Mouse (Mus musculus): ENCODE data around the gene Ndc80. TPM values are rescaled to one million over a fixed set of nuclear protein-coding genes. Genes with fewer than 3 reads are reported as not detected.
"Not testable (repeated sequence)": the region's sequence is repeated elsewhere in the genome, so short reads cannot be mapped to it uniquely, and the experiment has no call there.

Ndc80 gene
- total RNA-seq (2015; ENCODE audit: low replicate concordance) (208 and 220 TPM in 2 replicates), total RNA-seq (2017; ENCODE audit: low replicate concordance) (322 and 338 TPM in 2 replicates)

DNA sequence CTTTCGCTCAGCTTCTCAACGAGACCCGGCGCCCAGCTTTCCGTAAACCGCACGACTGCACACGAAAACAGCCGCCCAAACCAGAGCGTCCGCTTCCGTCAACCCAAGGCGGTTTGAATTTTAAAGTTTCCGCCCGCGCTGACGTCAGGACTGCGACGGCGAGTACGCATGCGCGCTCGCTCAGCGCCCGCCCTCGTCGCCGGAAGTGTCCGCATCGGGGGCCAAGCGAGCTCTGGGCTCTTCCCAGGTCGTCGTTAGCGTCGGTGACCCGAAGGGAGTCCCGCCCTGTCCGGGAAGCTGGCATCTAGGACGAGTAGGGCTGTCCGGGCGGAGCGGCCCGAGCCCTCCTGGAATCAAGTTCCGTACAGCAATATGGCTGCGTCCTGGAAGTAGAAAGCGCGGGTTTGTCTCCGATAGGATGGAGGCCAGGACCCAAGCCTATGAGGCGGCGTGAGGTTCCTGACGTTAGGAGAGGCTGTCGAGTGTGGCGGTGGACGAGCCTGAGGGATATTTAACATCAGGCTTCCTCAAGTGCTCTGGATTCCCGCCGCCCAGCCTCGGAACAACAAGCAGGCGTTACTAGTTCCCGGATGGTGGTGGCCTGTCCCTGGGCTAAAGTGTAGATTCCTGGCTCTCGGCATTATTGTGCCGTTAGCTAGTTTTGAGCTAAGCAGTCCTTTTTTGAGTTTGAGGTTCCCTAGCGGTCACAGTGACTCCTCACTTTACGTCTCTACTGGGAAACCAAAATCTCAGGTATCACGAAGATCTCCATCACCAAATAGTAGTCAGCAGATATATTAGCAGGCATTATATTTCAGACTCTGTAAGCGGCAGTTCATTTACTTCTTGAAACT is at the start of gene Ndc80:
Gene Ndc80, minus strand, starts transcription at position 147 of the 854 bp plus-strand sequence.
- peak; percentile 91 for ATAC-seq (replicated peaks; ENCODE audit: low FRiP score, poor library complexity, severe bottlenecking)

DNA sequence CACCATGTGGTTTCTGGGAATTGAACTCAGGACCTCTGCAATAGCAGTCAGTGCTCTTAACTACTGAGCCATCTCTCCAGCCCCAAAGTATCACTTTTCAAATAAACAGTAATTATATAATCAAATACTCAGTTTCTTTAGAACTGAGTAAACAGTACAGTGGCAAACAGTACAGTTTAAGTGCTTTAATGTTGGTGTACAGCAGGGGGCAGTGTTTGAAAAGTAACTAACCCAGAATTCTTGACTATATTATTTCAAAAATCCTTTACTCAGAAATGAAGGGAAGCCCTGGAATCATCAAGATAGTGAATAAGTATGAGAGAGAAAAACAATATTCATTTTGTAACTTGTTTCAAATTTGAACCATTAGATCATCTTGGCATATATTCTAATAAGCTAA is 35.0 kb upstream of the Ndc80 start:
- no peak for ATAC-seq (replicated peaks; ENCODE audit: low FRiP score, poor library complexity, severe bottlenecking)

DNA sequence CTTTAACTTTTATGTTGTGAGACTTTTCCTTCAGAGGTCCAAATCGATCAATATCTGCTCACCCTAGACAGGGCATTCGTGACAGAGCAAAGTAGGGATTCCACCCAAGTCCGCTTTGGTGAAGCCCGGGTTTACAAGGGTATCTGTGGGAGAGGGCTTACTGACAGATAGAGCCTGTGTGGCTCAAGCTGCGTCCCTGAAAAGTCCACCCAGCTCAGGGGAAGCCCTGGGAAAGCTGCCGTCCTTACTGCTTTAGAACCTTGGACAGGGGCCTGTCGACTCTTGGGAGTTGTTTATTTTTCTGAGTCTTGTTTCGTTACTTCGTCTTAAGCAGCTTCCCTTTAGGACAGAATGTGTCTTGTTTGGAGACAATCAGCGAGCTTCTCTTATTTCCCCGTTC is 26.2 kb upstream of the Ndc80 start:
- no peak for ATAC-seq (replicated peaks; ENCODE audit: low FRiP score, poor library complexity, severe bottlenecking)

DNA sequence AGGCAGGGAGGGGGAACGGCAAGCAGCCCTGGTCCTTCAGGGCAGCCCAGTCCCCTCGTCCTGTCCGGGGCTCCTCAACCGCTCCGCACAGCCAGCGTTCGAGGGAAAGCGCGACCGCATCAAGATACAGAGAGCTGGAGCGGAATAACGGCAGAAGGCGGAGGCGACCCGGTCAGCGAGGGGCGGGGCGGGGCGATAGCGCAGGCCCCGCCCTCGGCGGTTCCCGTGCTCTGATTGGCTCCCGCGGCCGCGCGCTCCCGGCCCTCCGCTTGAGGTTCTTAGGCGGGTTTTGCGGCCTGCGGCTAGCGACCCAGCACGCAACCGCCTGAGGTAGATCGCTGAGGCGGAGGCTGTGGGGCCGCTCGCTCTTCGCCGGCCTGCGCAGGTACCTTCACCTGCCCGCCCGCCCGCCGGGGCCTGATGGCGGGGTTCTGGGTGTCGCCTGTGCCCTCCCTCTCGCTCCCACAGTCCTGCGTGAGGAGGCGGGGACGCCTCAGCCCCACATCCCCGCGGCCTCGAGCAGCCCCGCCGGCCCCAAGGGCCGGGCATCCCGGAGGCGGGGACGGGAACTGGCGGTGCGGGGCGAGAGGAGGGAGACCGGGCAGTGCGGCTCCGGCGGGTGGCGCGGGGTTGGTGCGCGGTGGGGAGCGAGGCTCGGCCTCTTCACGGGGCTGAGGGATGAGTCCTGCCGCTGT is 25.2 kb upstream of the Ndc80 start, which contains the start of gene Spdya:
Gene Spdya, plus strand, starts transcription at position 305 of the 695 bp plus-strand sequence.
- ATAC-seq (replicated peaks; ENCODE audit: low FRiP score, poor library complexity, severe bottlenecking), result peak; percentile 99

DNA sequence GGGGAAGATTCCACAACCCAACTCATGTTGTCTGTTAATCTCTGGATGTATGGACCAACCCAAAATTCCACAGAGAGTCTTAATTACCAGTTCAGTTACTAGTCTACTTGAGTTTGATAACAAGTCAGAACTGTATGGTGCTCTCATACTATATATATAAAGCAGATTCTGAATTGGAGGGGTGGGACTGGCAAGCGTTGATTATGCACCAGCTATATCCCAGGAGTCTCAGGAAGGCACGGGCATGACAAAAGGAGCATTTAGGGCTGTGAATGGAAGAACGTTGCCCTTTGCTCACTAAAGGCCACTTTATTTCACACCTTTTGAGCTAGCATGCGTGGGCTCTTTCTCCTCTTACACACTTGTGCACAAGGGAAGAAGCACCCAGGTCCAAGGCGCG is 24.7 kb upstream of the Ndc80 start:
- ATAC-seq (replicated peaks; ENCODE audit: low FRiP score, poor library complexity, severe bottlenecking), result no peak

DNA sequence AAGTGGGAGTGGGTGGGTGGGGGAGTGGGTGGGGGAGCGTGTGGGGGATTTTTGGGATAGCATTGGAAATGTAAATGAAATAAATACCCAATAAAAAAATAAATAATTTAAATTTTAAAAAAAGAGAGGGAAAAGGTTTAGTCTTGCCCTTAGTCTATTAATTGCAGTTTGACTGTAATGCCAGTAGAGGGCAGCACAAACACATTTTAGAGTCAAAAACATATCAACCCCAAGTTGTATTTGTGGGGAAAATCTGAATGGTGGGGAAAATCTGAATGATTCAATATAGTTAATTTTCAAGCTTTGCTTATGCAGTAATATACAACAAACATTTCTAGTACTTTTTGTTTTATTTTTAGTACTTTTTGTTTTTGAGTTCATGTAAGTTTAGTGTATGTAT is 21.9 kb upstream of the Ndc80 start:
- ATAC-seq (replicated peaks; ENCODE audit: low FRiP score, poor library complexity, severe bottlenecking), result no peak

DNA sequence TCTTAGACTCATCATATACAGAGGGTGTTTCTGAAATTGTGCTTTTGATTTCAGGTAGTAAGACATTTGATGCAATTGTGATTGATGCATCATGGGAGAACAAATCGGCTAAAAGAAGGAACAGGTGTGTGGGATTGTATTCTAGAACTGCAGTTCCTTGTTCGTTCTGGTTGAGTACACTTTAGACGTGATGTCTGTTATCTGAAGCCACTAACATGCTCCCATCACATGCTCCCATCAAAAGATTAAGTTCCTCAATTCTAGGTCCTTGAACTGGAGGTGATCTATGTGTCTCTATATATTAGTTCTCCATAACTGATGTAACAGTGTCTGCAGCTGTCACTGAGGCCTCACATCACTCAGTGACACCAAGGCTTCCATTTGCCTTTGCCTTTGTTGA is 10.5 kb upstream of the Ndc80 start:
- no peak for ATAC-seq (replicated peaks; ENCODE audit: low FRiP score, poor library complexity, severe bottlenecking)

DNA sequence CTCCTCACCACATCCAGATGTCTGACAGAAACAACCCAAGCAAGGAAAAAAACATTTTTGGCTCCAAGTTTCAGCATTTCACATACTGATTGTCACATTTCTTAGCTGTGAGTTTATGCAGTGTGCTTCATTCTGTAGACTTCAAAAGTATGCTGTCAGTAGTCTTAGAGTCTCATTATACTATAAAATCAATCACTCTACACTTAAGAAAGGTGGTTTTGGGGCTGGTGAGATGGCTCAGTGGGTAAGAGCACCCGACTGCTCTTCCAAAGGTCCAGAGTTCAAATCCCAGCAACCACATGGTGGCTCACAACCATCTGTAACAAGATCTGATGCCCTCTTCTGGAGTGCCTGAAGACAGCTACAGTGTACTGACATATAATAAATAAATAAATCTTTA is 8.9 kb upstream of the Ndc80 start:
- not testable (repeated sequence) for ATAC-seq (replicated peaks; ENCODE audit: low FRiP score, poor library complexity, severe bottlenecking)

DNA sequence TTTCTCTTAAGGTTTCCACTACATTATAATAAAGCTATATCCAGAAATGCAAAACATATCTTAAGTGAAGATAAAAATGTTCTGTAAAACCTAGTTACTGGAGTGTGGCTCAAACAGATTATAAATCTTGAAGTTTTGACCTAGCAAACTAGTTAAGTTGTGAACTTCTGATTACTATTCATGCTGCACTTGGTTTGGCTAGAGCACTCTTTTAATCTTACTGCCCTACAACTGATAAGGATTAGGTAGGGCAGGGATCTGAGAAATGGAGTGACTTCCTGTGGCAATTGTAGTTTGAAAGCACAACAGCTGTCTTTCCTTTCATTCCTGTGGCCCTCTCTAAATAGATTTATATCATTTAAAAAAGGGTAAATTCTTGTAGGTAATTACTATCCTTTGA is 1.4 kb upstream of the Ndc80 start:
- no peak for ATAC-seq (replicated peaks; ENCODE audit: low FRiP score, poor library complexity, severe bottlenecking)

DNA sequence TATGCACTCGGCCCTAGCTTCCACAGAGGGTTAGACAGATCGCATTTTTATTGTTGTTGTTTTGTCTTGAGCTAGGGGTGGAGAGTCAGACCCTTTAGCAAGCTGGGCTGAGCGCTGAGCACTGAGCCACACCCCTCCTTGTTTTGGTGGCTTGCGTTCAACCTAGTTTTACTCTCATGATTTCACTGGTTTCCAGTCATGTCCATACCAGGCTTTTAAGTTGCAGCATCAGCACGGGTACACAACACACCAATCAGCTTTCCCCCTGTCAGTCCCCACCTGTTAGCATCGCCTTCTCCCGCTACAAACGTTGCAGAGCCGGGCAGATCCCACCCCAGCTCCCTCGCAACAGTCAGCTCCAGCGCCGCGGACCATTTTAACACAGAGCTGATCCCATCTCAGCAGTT is 352 bp downstream of the Ndc80 start:
- ATAC-seq (replicated peaks; ENCODE audit: low FRiP score, poor library complexity, severe bottlenecking), result peak; percentile 77

DNA sequence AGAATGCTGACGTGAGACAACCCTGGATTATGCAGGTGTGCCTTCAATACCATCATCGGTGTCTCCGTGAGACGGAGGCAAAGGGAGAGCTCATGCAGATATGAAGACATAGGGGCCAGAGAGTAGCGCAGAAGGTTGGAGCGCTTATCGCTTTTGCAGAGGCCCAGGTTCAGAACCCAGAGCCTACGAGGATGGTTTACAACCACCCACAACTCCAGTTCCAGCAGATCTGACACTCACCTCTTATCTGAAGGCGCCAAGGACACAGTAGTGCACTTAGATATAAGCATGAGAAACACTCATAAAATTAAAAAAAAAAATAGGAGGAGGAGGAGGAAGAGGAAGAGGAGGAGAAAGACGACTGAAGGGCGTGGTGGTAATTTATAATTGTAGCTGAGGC is 16.4 kb downstream of the Ndc80 start:
- no peak for ATAC-seq (replicated peaks; ENCODE audit: low FRiP score, poor library complexity, severe bottlenecking)

DNA sequence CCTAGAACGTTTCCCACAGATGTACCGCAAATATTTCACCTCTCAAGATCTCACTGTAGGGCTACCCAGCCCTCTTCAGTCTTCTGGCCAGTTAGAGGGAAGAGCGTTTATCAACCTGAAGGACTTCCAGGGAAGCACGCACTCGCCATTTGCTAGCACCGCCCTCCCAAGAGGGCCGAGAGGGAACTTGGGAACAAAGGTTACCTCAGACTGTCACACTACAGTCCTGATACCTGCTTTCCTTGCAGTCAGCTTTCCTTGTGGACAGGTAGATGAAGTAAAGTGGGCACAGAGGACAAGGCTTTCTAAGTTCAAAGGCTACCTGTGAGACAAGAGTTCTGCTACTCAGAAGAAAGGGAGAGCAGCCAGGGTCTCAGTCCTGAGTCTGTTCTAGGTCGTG is 19.8 kb downstream of the Ndc80 start:
- no peak for ATAC-seq (replicated peaks; ENCODE audit: low FRiP score, poor library complexity, severe bottlenecking)

DNA sequence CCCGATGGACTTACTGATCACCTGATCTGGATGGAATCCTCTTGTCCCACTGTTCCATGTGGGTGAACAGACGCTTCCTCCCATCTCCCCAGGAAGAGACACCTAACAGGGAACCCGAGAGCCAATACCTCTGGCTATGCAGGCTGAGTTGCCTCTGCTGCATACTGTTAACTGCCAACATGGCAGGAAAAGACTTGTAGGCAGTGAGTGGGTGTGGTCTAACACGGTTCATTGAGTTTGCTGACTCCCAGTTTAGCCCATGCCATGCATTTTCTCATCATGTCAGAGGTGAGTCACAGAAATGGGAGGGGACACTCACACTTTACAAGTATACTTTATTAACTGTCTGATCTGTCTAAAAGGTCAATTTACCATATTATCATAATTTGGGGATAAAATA is 30.9 kb downstream of the Ndc80 start:
- no peak for ATAC-seq (replicated peaks; ENCODE audit: low FRiP score, poor library complexity, severe bottlenecking)

DNA sequence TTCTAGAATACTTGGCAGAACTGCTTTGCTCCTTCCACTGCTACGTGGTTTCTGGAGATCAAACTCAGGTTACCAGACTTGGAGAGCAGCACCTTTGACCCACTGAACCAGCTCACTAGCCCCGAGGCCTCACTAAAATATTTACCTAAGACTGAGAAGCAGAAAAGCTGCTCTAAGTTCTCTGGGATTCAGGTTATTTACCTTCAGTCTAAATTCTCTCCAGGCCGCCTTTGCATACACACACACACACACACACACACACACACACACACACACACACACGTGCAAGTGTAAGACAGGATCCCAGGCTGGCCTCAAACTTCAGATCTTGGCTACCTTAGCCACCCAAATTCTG is 35.3 kb downstream of the Ndc80 start:
- no peak for ATAC-seq (replicated peaks; ENCODE audit: low FRiP score, poor library complexity, severe bottlenecking)

DNA sequence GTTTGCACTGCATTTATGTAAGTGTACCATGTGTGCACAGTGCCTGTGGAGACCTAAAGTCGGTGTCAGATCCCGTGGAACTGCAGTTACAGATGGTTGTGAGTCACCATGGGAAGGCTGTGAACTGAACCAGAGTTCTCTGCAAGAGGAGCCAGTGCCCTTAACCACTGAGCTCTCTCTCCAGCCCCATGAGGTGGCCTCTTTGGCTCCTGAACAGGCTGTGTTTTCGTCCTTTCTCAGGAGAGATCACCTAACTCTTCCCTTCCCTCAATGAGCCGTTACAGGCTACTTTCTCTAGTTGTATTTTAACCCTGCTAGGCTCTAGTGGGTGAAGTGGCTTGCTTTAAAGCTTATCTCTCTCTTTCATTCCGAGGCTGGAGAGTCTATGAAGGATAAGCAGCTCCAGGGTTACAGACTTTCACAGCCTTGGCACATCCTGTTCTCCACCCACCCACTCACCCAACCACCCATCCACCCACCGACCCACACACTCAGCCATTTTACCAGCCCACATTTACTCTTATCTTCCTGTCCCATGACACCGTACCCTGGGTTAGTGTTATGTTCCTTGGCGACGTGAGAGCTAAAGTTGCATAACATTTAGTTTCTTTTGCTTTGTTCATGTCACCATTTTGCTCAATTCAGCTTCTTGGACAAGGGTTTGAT is 35.9 kb downstream of the Ndc80 start:
- no peak for ATAC-seq (replicated peaks; ENCODE audit: low FRiP score, poor library complexity, severe bottlenecking)

DNA sequence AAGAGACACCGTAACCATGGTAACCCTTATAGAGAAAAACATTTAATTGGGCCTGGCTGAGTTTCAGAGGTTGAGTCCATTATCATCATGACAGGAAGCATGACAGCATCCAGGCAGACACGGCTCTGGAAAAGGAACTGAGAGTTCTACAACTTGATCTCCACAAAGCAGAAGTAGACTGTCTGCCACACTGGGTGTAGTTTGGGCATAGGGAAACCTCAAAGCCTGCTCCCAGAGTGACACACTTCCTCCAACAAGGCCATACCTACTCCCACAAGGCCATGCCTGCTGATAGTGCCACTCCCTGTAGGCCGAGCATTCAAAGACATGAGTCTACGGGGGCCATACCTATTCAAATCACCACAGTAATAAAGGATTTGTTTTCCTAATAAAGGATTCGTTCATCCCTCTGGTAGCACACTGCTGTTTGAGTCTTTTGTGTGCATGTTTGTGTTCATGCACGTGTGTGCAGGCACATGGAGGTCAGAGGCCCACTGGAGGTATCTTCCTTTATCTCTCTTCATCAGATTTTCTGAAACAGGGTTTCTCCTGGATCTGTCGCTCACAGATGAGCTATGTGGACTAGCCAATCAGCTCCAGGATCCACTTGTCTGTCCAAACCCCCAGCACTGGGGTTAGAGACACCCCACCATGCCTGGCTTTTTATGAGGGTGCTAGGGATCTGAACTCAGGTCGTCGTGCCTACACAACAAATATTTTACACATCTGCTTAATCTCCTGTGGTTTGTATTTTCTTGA is 36.8 kb downstream of the Ndc80 start:
- no peak for ATAC-seq (replicated peaks; ENCODE audit: low FRiP score, poor library complexity, severe bottlenecking)

DNA sequence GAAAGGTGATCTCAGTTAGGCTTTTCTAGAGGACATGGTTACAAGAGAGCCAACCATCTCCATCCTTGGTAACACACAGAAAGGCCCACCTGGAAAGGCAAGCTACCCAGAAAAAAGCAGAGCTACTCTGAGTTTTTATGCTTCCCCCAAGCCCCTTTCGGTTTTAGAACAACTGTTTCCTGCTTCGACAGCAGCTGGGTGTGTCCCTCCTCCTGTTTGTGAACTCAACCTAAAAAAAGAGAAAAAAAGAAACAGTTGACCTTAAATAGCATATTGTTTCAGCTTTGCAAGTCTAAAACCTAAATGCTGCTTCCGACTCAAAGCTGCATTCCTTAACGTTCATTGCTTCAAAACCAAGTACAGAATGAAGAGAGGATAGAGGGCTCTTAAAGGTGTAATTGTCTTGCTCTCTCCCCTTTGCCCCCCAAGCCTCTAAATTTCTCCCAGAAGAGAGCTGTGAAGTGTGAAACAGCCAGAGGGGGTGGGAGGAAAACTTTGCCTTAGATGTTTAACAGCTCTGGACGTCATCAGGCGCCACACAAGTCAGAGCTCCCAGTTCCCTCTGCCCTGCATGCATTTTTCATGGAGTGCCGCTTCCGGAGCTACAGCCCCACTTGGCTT is 40.3 kb downstream of the Ndc80 start:
- ATAC-seq (replicated peaks; ENCODE audit: low FRiP score, poor library complexity, severe bottlenecking), result 0 out of 2 replicates have a peak, but pooled peaks have one; percentile 57

DNA sequence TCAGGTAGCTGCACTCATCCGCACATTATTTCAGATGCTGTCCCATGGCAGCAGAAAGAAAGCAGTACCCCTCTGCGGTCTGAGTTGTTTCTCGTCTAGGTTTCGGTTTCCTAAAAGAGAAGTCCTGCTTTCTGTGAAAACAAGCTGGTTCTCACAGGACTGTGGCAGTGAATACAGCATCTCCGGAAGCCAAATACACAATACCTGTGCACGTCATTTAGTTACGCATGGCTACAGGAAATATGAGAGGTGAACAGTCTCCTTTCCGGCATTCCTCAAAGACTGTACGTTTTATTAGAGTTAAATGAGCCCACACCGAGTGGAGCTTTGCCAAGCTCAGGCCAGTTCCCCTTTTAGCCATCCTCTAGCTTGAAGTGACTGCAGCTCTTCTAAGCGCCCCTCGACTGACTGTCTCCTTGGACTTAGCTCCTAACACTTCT is 40.8 kb downstream of the Ndc80 start:
- ATAC-seq (replicated peaks; ENCODE audit: low FRiP score, poor library complexity, severe bottlenecking), result peak; percentile 53

DNA sequence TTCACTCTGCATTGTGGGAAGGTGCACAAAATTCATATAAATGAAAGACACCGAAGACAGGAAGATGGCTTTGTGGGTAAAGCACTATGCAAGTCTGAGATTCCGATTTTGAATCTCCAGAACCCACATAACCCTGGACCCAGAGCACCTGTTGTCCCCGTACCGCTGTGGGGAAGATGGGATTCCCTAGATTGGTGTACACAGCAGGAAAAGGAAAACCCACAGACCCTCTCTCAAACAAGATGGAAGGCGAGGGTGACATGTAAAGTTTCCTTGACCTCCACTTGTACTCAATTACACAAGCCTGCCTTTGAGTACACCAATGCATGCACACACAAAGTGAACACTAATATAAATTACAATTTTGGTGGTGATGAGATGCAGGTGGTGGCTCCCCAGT is 41.9 kb downstream of the Ndc80 start:
- no peak for ATAC-seq (replicated peaks; ENCODE audit: low FRiP score, poor library complexity, severe bottlenecking)
